Mouse (Mus musculus) heart, embryonic 10.5 days (tissue): ENCODE data around the gene Etl4. TPM values are rescaled to one million over a fixed set of nuclear protein-coding genes. Genes with fewer than 3 reads are reported as not detected.

Source experiments
- DNase-seq: peaks from one replicate; pipeline ENCODE4 v3.0.0-alpha.2; 2017; ENCODE audit warnings: low spot score
- H3K27ac ChIP-seq: fragments of 300-500 bp; sonication (generic); 2 replicates; pipeline ENCODE4 v1.5.1; 2016; ENCODE audit warnings: mild to moderate bottlenecking
- H3K27me3 ChIP-seq: fragments of 300-500 bp; sonication (generic); 2 replicates; pipeline ENCODE4 v1.6.1; 2016; ENCODE audit warnings: mild to moderate bottlenecking; ENCODE audit not compliant: poor library complexity, insufficient read depth, severe bottlenecking
- H3K36me3 ChIP-seq: fragments of 300-500 bp; sonication (generic); 2 replicates; pipeline ENCODE4 v1.6.1; 2016; ENCODE audit warnings: mild to moderate bottlenecking, moderate library complexity
- H3K4me1 ChIP-seq: fragments of 300-500 bp; sonication (generic); 2 replicates; pipeline ENCODE4 v1.6.1; 2016; ENCODE audit warnings: mild to moderate bottlenecking
- H3K4me3 ChIP-seq: fragments of 300-500 bp; sonication (generic); 2 replicates; pipeline ENCODE4 v1.5.1; 2016; ENCODE audit warnings: mild to moderate bottlenecking, moderate library complexity
- H3K9me3 ChIP-seq: fragments of 300-500 bp; sonication (generic); 2 replicates; pipeline ENCODE4 v1.6.1; 2016; ENCODE audit warnings: mild to moderate bottlenecking, moderate library complexity
- WGBS: fragments of 180-500 bp; shearing (Covaris S2); methylation state at CpG from one replicate; pipeline ENCODE4 v1.1.7; 2016; 5-methylcytosine and 5-hydroxymethylcytosine counted together
- polyA plus RNA-seq: library from polyadenylated mRNA; unstranded; fragments of >200 nt; fragmentation: Nextera tagmentation; extraction: Ambion mirVana; gene quantifications from 2 replicates; pipeline ENCODE4 v1.2.1, GENCODE M21; 2016

Etl4 gene
- polyA plus RNA-seq, 1 experiment from 2014 or later = 18.7 TPM

GRCm38 (mm10) chr2:20777931-20778330 lies 868.4 kb downstream of the Etl4 start:
- no peaks in the 10 kb centered on the region for H3K4me1 ChIP-seq
- H3K9me3 ChIP-seq = no peaks in the 10 kb centered on the region
- H3K4me3 ChIP-seq = no peak overlapping the region
- H3K36me3 ChIP-seq = no peaks in the 10 kb centered on the region
- DNase-seq = no peak
- WGBS = 77% methylated on average over 6 of the region's 6 CpGs
- H3K27ac ChIP-seq = no peak overlapping the region
- H3K27me3 ChIP-seq = no peaks in the 10 kb centered on the region

- H3K4me1 ChIP-seq = no peaks in the 10 kb centered on the region
- H3K27ac ChIP-seq = no peak overlapping the region
- WGBS = 34% methylated on average over 6 of the region's 6 CpGs
- no peaks in the 10 kb centered on the region for H3K27me3 ChIP-seq
- DNase-seq = no peak
- no peak overlapping the region for H3K4me3 ChIP-seq
- no peaks in the 10 kb centered on the region for H3K9me3 ChIP-seq
- no peaks in the 10 kb centered on the region for H3K36me3 ChIP-seq
Observed at GRCm38 (mm10) chr2:20779484-20780381, 870.2 kb downstream of the Etl4 start.

- no peak for DNase-seq
- Histone ChIP-seq H3K4me3 (no peak overlapping the region), H3K27me3 (no peaks in the 10 kb centered on the region), H3K36me3 (peaks cover 20% of the 10 kb centered on the region; the same call in 1 of the 2 replicates), H3K9me3 (no peaks in the 10 kb centered on the region), H3K27ac (no peak overlapping the region), H3K4me1 (no peaks in the 10 kb centered on the region)
- WGBS = 78% methylated on average over 8 of the region's 8 CpGs
Observed at GRCm38 (mm10) chr2:20801236-20801890, 891.8 kb downstream of the Etl4 start.

- Histone ChIP-seq H3K9me3 (no peaks in the 10 kb centered on the region), H3K27me3 (no peaks in the 10 kb centered on the region), H3K4me3 (no peak overlapping the region), H3K4me1 (no peaks in the 10 kb centered on the region), H3K36me3 (peaks cover 7% of the 10 kb centered on the region; the same call in 1 of the 2 replicates), H3K27ac (no peak overlapping the region)
- 80% methylated on average over 8 of the region's 8 CpGs for WGBS
- no peak for DNase-seq
Observed at GRCm38 (mm10) chr2:20811506-20811905, 901.9 kb downstream of the Etl4 start.

- no peaks in the 10 kb centered on the region for H3K9me3 ChIP-seq
- H3K4me3 ChIP-seq = no peak overlapping the region
- H3K36me3 ChIP-seq = no peaks in the 10 kb centered on the region
- WGBS = 84% methylated on average over 2 of the region's 2 CpGs
- no peak overlapping the region for H3K27ac ChIP-seq
- no peaks in the 10 kb centered on the region for H3K4me1 ChIP-seq
- DNase-seq = no peak
- no peaks in the 10 kb centered on the region for H3K27me3 ChIP-seq
Observed at GRCm38 (mm10) chr2:20813986-20814385, 904.4 kb downstream of the Etl4 start.

- H3K4me1 ChIP-seq = no peaks in the 10 kb centered on the region
- WGBS = 81% methylated on average over 7 of the region's 7 CpGs
- H3K4me3 ChIP-seq = no peak overlapping the region
- H3K36me3 ChIP-seq = no peaks in the 10 kb centered on the region
- DNase-seq = no peak
- H3K9me3 ChIP-seq = no peaks in the 10 kb centered on the region
- no peak overlapping the region for H3K27ac ChIP-seq
- no peaks in the 10 kb centered on the region for H3K27me3 ChIP-seq
Observed at GRCm38 (mm10) chr2:20818226-20818625, 908.6 kb downstream of the Etl4 start.

GRCm38 (mm10) chr2:20826258-20826657 lies 916.7 kb downstream of the Etl4 start:
- Histone ChIP-seq H3K4me3 (no peak overlapping the region), H3K27me3 (no peaks in the 10 kb centered on the region), H3K9me3 (no peaks in the 10 kb centered on the region), H3K36me3 (no peaks in the 10 kb centered on the region), H3K27ac (no peak overlapping the region), H3K4me1 (no peaks in the 10 kb centered on the region)
- DNase-seq = no peak

GRCm38 (mm10) chr2:20830882-20831281 lies 921.3 kb downstream of the Etl4 start:
- no peaks in the 10 kb centered on the region for H3K27me3 ChIP-seq
- no peaks in the 10 kb centered on the region for H3K4me1 ChIP-seq
- no peaks in the 10 kb centered on the region for H3K36me3 ChIP-seq
- H3K9me3 ChIP-seq = no peaks in the 10 kb centered on the region
- 80% methylated on average over 3 of the region's 3 CpGs for WGBS
- H3K4me3 ChIP-seq = no peak overlapping the region
- no peak overlapping the region for H3K27ac ChIP-seq
- no peak for DNase-seq

- Histone ChIP-seq H3K9me3 (no peaks in the 10 kb centered on the region), H3K4me1 (no peaks in the 10 kb centered on the region), H3K27ac (no peak overlapping the region), H3K27me3 (no peaks in the 10 kb centered on the region), H3K4me3 (no peak overlapping the region), H3K36me3 (no peaks in the 10 kb centered on the region)
- no peak for DNase-seq
- 73% methylated on average over 3 of the region's 3 CpGs for WGBS
Observed at GRCm38 (mm10) chr2:20831608-20832406, 922.2 kb downstream of the Etl4 start.

- WGBS = 82% methylated on average over 18 of the region's 18 CpGs
- Histone ChIP-seq H3K36me3 (peaks cover 70% of the 10 kb centered on the region), H3K27ac (no peak overlapping the region), H3K4me1 (no peaks in the 10 kb centered on the region), H3K27me3 (no peaks in the 10 kb centered on the region), H3K4me3 (no peak overlapping the region), H3K9me3 (no peaks in the 10 kb centered on the region)
- DNase-seq = no peak
Observed at GRCm38 (mm10) chr2:20849346-20849745, 939.8 kb downstream of the Etl4 start.
